Mouse (Mus musculus) E14TG2a.4 (cell line): Measurements from ENCODE around the gene Rangap1.
A peak's percentile ranks its signal among the peaks of the same experiment; 100 is the strongest.

ENCODE experiments used
- H3K27me3 ChIP-seq: 2 replicates; pipeline ENCODE4 v1.6.1; 2014; ENCODE audit warnings: low read length, control low read depth; ENCODE audit not compliant: insufficient read depth
- H3K36me3 ChIP-seq: 2 replicates; pipeline ENCODE4 v1.6.1; 2014; ENCODE audit warnings: low read length, control low read depth; ENCODE audit not compliant: insufficient read depth
- H3K4me1 ChIP-seq: replicated peaks from 2 replicates; pipeline ENCODE4 v1.6.1; 2014; ENCODE audit warnings: low read depth, low read length, control low read depth
- H3K4me3 ChIP-seq: replicated peaks from 2 replicates; pipeline ENCODE4 v1.5.1; 2014; ENCODE audit warnings: mild to moderate bottlenecking, low read length
- H3K9me3 ChIP-seq: 2 replicates; pipeline ENCODE4 v1.6.1; 2014; ENCODE audit warnings: low read length, control low read depth
- CTCF ChIP-seq: conservative IDR thresholded peaks from 2 replicates; pipeline ENCODE4 v1.5.1; 2014; ENCODE audit warnings: low read length
- NANOG ChIP-seq: IDR thresholded peaks from 2 replicates; pipeline ENCODE4 v1.6.1; 2014; ENCODE audit warnings: borderline replicate concordance, low read length, mixed read lengths
- POU5F1 ChIP-seq: IDR thresholded peaks from 2 replicates; pipeline ENCODE4 v1.6.1; 2014; ENCODE audit warnings: low read length, borderline replicate concordance

The Rangap1 gene

DNA sequence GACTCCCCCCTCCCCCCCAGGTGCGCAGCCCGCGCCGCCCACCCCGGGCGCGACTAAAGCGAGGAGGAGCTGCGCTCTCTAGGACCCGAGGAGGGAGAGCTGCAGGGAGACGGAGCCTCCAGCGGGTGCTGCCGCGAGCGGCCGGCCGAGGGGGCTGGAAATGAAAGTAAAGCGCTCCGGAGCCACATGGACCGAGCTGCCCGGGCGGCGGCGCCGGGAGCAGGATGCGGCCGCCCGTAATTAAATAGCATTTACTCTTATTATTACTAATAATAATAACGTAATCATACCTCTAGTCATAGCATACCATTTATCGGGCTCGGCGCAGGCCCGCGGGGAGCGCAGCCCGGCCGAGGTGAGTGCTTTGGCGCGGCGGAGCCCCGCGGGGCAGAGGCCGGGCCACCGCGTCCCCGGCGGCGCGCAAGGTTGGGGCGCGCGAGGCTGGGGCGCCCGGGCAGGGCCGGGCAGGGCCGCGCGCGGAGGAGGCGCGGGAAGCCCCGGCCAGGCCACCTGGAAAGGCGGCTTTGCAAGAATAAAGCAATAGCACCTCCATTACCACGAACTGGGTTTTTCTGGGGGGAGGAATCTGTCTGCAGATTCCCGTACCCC is at the start of gene Rangap1, which contains the start of gene Zc3h7b:
Rangap1 (minus strand) TSS at position 539 of the 609 bp plus-strand sequence.
Zc3h7b (plus strand) TSS at position 66 of the 609 bp plus-strand sequence.
- Histone ChIP-seq H3K4me1 (peaks cover 33% of the 10 kb centered on the region), H3K4me3 (peak within 1 kb of the TSS; percentile 90), H3K36me3 (no peaks in the 10 kb centered on the region), H3K27me3 (peaks cover 2% of the 10 kb centered on the region), H3K9me3 (no peaks in the 10 kb centered on the region)
- TF ChIP-seq NANOG = no peak
- TF ChIP-seq CTCF = no peak
- TF ChIP-seq POU5F1 = no peak

DNA sequence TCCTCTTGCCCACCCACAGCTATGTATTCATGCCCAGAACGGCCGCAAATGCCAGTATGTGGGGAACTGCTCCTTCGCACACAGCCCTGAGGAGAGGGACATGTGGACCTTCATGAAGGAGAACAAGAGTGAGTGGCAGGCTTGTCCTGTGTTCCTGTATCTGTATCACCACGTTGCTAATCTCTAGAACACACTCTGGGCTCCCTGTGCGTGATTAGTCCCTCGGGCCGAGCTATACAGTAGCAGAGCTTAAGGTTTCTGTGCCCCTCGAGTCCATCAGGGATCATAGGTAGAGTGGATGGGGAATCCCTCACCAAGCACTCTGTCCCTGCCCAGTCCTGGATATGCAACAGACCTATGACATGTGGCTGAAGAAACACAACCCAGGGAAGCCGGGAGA is 47.1 kb upstream of the Rangap1 start:
- H3K4me3 ChIP-seq = no peak overlapping the region; the same call in 1 of the 2 replicates
- peaks cover 19% of the 10 kb centered on the region for H3K4me1 ChIP-seq
- H3K9me3 ChIP-seq = no peaks in the 10 kb centered on the region
- H3K36me3 ChIP-seq = peaks cover 53% of the 10 kb centered on the region
- H3K27me3 ChIP-seq = no peaks in the 10 kb centered on the region
- no peak for TF ChIP-seq CTCF
- no peak for TF ChIP-seq POU5F1
- no peak for TF ChIP-seq NANOG

DNA sequence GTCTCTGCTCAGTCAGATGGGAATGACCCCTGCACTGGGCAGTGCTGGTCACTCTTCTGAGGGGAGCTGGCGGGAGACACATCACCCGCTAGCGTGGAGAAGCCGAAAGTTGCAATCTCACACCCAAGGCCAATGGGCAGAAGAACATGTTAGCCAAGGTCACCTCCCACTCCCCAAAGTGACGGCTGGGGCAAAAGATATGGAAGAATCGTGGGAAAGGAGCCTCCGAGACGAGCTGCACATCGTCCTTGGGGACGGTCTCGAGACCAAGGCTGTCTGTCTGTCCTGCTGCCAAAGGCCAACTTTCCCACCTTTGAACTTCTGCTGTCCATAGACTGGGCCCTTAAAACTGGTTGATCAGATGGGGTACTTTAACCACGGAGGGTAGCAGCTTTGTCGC is 42.2 kb upstream of the Rangap1 start:
- H3K4me3 ChIP-seq = no peak overlapping the region
- H3K4me1 ChIP-seq = peaks cover 10% of the 10 kb centered on the region
- no peaks in the 10 kb centered on the region for H3K9me3 ChIP-seq
- peaks cover 74% of the 10 kb centered on the region for H3K36me3 ChIP-seq
- no peaks in the 10 kb centered on the region for H3K27me3 ChIP-seq
- no peak for TF ChIP-seq POU5F1
- no peak for TF ChIP-seq CTCF
- no peak for TF ChIP-seq NANOG

DNA sequence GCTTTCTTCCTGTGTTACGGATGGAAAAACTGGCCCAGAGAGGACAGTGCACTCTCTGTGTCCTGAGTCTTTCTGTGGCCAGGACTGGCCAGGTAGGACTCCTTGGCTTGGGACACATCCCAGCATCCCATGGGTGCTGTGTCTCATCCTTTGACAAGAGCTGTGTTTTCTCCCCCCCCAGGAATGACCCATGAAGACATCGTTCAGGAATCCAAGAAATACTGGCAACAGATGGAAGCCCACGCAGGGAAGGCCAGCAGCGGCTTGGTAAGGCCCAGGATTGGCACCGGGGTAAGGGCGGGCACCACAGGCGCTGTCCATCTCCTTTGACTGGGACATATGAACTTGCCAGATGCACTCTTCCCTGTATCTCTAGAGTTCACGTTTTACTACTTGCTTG is 40.4 kb upstream of the Rangap1 start:
- Histone ChIP-seq H3K27me3 (no peaks in the 10 kb centered on the region), H3K9me3 (no peaks in the 10 kb centered on the region), H3K4me1 (peaks cover 7% of the 10 kb centered on the region), H3K36me3 (peaks cover 77% of the 10 kb centered on the region), H3K4me3 (no peak overlapping the region)
- no peak for TF ChIP-seq NANOG
- TF ChIP-seq POU5F1 = no peak
- no peak for TF ChIP-seq CTCF

DNA sequence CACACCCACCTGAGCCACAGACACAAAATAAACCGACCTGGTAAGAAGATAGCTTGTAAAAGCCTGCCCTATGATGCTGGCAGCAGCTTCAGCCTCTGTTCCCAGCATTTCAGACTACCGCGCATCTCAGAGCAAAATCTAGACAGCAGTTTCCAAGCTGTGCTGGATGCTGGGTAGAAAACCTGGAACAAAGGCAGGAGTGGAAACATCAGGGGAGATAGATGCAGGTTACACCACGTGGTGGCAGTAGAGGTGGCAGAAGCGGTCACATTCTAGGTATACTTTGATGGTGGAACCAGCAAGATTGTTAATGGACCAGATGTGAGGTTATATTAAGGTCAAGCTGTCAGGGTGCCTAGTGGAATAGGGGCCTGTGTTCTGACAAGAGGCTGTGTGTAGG is 39.4 kb upstream of the Rangap1 start:
- no peaks in the 10 kb centered on the region for H3K27me3 ChIP-seq
- no peak for TF ChIP-seq POU5F1
- TF ChIP-seq NANOG = no peak
- TF ChIP-seq CTCF = no peak
- H3K9me3 ChIP-seq = no peaks in the 10 kb centered on the region
- H3K4me3 ChIP-seq = no peak overlapping the region
- peaks cover 87% of the 10 kb centered on the region for H3K36me3 ChIP-seq
- peaks cover 7% of the 10 kb centered on the region for H3K4me1 ChIP-seq

DNA sequence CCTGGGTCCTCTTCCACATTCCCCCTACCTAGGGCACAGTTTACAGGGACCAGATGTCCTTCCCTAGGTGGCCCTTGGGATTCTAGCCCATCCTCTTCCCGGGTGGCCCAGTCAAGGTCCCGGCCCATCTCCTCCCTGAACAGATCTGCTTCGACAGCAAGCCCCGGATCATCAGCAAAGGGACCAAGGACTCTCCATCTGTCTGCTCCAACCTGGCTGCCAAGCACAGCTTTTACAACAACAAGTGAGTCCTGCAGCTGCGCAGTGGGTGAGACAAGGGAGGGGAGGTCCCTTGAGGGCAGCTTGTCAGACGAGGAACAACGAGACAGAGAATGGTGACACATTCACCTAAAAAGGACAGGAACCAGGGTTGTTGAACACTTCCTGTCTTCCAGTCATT is 36.5 kb upstream of the Rangap1 start:
- Histone ChIP-seq H3K27me3 (no peaks in the 10 kb centered on the region), H3K4me3 (no peak overlapping the region), H3K36me3 (peaks cover 96% of the 10 kb centered on the region), H3K4me1 (peaks cover 7% of the 10 kb centered on the region), H3K9me3 (no peaks in the 10 kb centered on the region)
- TF ChIP-seq POU5F1 = no peak

DNA sequence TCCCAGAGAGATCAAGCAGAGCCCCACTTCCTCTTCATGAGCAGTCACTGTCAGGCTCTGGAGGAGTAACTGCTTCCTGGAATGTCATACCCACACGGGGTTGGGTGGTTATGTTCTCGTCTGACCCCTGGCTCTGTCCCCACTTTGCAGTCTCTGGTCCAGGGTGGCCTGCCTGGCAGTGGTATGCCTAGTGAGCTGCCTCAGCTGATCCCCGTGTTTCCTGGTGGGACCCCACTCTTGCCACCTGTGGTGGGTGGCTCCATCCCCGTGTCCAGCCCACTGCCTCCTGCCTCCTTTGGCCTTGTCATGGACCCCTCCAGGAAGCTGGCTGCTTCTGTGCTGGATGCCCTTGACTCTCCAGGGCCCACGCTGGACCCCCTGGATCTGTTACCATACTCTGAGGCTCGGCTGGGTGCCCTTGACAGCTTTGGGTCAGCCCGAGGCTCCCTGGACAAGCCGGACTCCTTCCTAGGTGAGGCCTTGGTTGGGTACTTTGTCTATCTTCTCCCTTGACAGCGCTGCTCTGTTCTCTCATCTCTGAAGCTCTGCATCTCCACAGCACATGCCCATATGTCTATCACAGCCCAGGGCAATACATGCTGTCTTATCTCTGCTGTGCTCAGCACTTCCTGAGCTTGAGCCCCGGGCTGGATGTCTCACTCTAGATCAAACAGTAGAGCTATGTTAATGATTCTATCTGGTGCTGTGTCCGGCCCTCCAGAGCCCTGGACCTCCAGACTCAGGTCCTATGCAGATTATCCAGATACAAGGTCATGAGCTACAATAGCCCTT is 31.5 kb upstream of the Rangap1 start:
- H3K9me3 ChIP-seq = no peaks in the 10 kb centered on the region
- H3K4me3 ChIP-seq = no peak overlapping the region
- peaks cover 98% of the 10 kb centered on the region for H3K36me3 ChIP-seq
- H3K27me3 ChIP-seq = no peaks in the 10 kb centered on the region
- peaks cover 19% of the 10 kb centered on the region for H3K4me1 ChIP-seq
- no peak for TF ChIP-seq CTCF
- TF ChIP-seq POU5F1 = no peak
- no peak for TF ChIP-seq NANOG

DNA sequence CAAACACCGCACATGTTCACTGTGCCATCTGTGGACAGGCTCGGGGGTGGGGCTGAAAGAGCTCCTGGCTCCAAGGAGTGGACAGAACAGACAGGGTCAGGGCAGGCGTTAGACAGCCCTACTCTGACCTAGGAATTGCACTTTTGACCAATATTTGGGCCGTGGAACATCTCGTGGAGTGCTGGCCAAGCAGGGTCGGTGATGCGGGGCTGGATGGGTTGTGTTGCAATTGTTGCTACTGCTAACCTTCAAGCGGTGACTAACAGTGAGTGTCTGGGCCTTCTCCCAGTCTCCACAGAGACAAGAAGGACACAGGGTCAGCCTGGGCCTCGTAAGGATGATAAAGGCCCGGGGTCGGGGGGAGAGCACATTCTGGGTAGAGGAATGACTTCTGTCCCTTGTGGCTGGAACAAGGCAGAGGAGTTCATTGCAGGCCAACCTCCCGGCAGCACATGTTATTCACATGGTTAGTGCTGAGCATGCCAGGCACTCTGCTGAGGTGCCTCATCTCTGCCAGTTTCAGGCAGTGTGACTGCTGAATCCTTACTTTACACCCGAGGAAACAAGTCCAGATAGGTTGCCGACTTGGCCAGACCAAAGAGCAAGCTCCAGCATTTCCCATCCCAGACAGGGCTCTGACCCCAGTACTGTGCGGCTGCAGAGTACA is 29.3 kb upstream of the Rangap1 start:
- Histone ChIP-seq H3K9me3 (no peaks in the 10 kb centered on the region), H3K4me3 (no peak overlapping the region), H3K4me1 (peaks cover 19% of the 10 kb centered on the region), H3K36me3 (peaks cover 83% of the 10 kb centered on the region), H3K27me3 (no peaks in the 10 kb centered on the region)
- TF ChIP-seq NANOG (no peak), CTCF (no peak), POU5F1 (no peak)
